Mouse (Mus musculus): ENCODE results near the gene Tsc22d3. TPM values are rescaled to one million over a fixed set of nuclear protein-coding genes. Genes with fewer than 3 reads are reported as not detected.

Gene Tsc22d3
- total and polyA plus RNA-seq, 2 experiments from 2014 or later: 172 to 240 TPM

GRCm38 (mm10) chrX:140591176-140591575 lies 9.3 kb downstream of the Tsc22d3 start:
- no peaks in the 10 kb centered on the region; the same call in 1 of the 2 replicates for H3K36me3 ChIP-seq (replicated peaks; ENCODE audit: control insufficient read depth, insufficient read depth, low read length)
- ATAC-seq (ENCODE audit: insufficient read depth, low read depth) (no peak), DNase-seq (ENCODE audit: low spot score) (no peak)
- 76% methylated on average over 3 of the region's 3 CpGs for WGBS
- TF ChIP-seq EP300 (IDR thresholded peaks at IDR 0.05; ENCODE audit: low read depth) (no peak), CTCF (IDR thresholded peaks at IDR 0.05; ENCODE audit: low read depth) (no peak)
- no peaks in the 10 kb centered on the region; the same call in 1 of the 2 replicates for H3K27me3 ChIP-seq (ENCODE audit: control insufficient read depth, insufficient read depth, low read length)
- H3K4me3 ChIP-seq (ENCODE audit: low read depth, low read length): no peak overlapping the region
- no peak overlapping the region for H3K9ac ChIP-seq (replicated peaks; ENCODE audit: low read depth, low read length)
- H3K4me1 ChIP-seq (ENCODE audit: control insufficient read depth, insufficient read depth): no peaks in the 10 kb centered on the region
- H3K27ac ChIP-seq (ENCODE audit: low read depth): no peak overlapping the region
- H3K9me3 ChIP-seq (replicated peaks; ENCODE audit: control insufficient read depth, low read length): no peaks in the 10 kb centered on the region
- no peak overlapping the region for H3K4me2 ChIP-seq (ENCODE audit: low read depth, low read length)

GRCm38 (mm10) chrX:140590142-140590541 lies 10.3 kb downstream of the Tsc22d3 start:
- ATAC-seq (ENCODE audit: insufficient read depth, low read depth) (no peak), DNase-seq (ENCODE audit: low spot score) (no peak)
- no peaks in the 10 kb centered on the region for H3K4me1 ChIP-seq (ENCODE audit: control insufficient read depth, insufficient read depth)
- TF ChIP-seq CTCF (IDR thresholded peaks at IDR 0.05; ENCODE audit: low read depth) (no peak), EP300 (IDR thresholded peaks at IDR 0.05; ENCODE audit: low read depth) (no peak)
- 67% methylated on average over 2 of the region's 2 CpGs for WGBS
- no peaks in the 10 kb centered on the region; the same call in 1 of the 2 replicates for H3K27me3 ChIP-seq (ENCODE audit: control insufficient read depth, insufficient read depth, low read length)
- no peak overlapping the region for H3K4me2 ChIP-seq (ENCODE audit: low read depth, low read length)
- no peak overlapping the region for H3K9ac ChIP-seq (replicated peaks; ENCODE audit: low read depth, low read length)
- H3K36me3 ChIP-seq (replicated peaks; ENCODE audit: control insufficient read depth, insufficient read depth, low read length): no peaks in the 10 kb centered on the region; the same call in 1 of the 2 replicates
- no peak overlapping the region for H3K4me3 ChIP-seq (ENCODE audit: low read depth, low read length)
- no peak overlapping the region for H3K27ac ChIP-seq (ENCODE audit: low read depth)
- no peaks in the 10 kb centered on the region for H3K9me3 ChIP-seq (replicated peaks; ENCODE audit: control insufficient read depth, low read length)

- Histone ChIP-seq H3K4me1 (ENCODE audit: control insufficient read depth, insufficient read depth) (no peaks in the 10 kb centered on the region), H3K9ac (replicated peaks; ENCODE audit: low read depth, low read length) (no peak overlapping the region), H3K36me3 (replicated peaks; ENCODE audit: control insufficient read depth, insufficient read depth, low read length) (no peaks in the 10 kb centered on the region; the same call in 1 of the 2 replicates), H3K9me3 (replicated peaks; ENCODE audit: control insufficient read depth, low read length) (no peaks in the 10 kb centered on the region), H3K4me3 (ENCODE audit: low read depth, low read length) (no peak overlapping the region), H3K27ac (ENCODE audit: low read depth) (no peak overlapping the region), H3K27me3 (ENCODE audit: control insufficient read depth, insufficient read depth, low read length) (no peaks in the 10 kb centered on the region; the same call in 1 of the 2 replicates), H3K4me2 (ENCODE audit: low read depth, low read length) (no peak overlapping the region)
- 62% methylated on average over 4 of the region's 4 CpGs for WGBS
- TF ChIP-seq EP300 (IDR thresholded peaks at IDR 0.05; ENCODE audit: low read depth): no peak
- TF ChIP-seq CTCF (IDR thresholded peaks at IDR 0.05; ENCODE audit: low read depth): no peak
- no peak for ATAC-seq (ENCODE audit: insufficient read depth, low read depth)
- no peak for DNase-seq (ENCODE audit: low spot score)
Observed at GRCm38 (mm10) chrX:140589194-140589751, 11.2 kb downstream of the Tsc22d3 start.

GRCm38 (mm10) chrX:140588534-140588933 lies 11.9 kb downstream of the Tsc22d3 start:
- DNase-seq (ENCODE audit: low spot score): no peak
- H3K4me3 ChIP-seq (ENCODE audit: low read depth, low read length): no peak overlapping the region
- H3K9ac ChIP-seq (replicated peaks; ENCODE audit: low read depth, low read length): no peak overlapping the region
- no peak overlapping the region for H3K4me2 ChIP-seq (ENCODE audit: low read depth, low read length)
- no peaks in the 10 kb centered on the region; the same call in 1 of the 2 replicates for H3K36me3 ChIP-seq (replicated peaks; ENCODE audit: control insufficient read depth, insufficient read depth, low read length)
- no peak overlapping the region for H3K27ac ChIP-seq (ENCODE audit: low read depth)
- TF ChIP-seq EP300 (IDR thresholded peaks at IDR 0.05; ENCODE audit: low read depth) (no peak), CTCF (IDR thresholded peaks at IDR 0.05; ENCODE audit: low read depth) (no peak)
- 74% methylated on average over 5 of the region's 5 CpGs for WGBS
- H3K9me3 ChIP-seq (replicated peaks; ENCODE audit: control insufficient read depth, low read length): no peaks in the 10 kb centered on the region
- no peaks in the 10 kb centered on the region for H3K4me1 ChIP-seq (ENCODE audit: control insufficient read depth, insufficient read depth)
- ATAC-seq (ENCODE audit: insufficient read depth, low read depth): no peak
- H3K27me3 ChIP-seq (ENCODE audit: control insufficient read depth, insufficient read depth, low read length): no peaks in the 10 kb centered on the region; the same call in 1 of the 2 replicates

GRCm38 (mm10) chrX:140580416-140580815 lies 20.0 kb downstream of the Tsc22d3 start:
- TF ChIP-seq CTCF (IDR thresholded peaks at IDR 0.05; ENCODE audit: low read depth) (no peak), EP300 (IDR thresholded peaks at IDR 0.05; ENCODE audit: low read depth) (peak; percentile 37; the same call in 1 of the 2 replicates)
- ATAC-seq (ENCODE audit: insufficient read depth, low read depth) (no peak; the same call in 1 of the 2 replicates), DNase-seq (ENCODE audit: low spot score) (no peak)
- 28% methylated on average over 3 of the region's 3 CpGs for WGBS
- Histone ChIP-seq H3K36me3 (replicated peaks; ENCODE audit: control insufficient read depth, insufficient read depth, low read length) (no peaks in the 10 kb centered on the region), H3K27me3 (ENCODE audit: control insufficient read depth, insufficient read depth, low read length) (no peaks in the 10 kb centered on the region), H3K4me3 (ENCODE audit: low read depth, low read length) (no peak overlapping the region), H3K27ac (ENCODE audit: low read depth) (peak overlapping the region; percentile 53; the same call in 1 of the 2 replicates), H3K4me1 (ENCODE audit: control insufficient read depth, insufficient read depth) (0 out of 2 replicates have a peak, but pooled peaks cover 3% of the 10 kb centered on the region), H3K9me3 (replicated peaks; ENCODE audit: control insufficient read depth, low read length) (no peaks in the 10 kb centered on the region), H3K9ac (replicated peaks; ENCODE audit: low read depth, low read length) (no peak overlapping the region), H3K4me2 (ENCODE audit: low read depth, low read length) (no peak overlapping the region)

GRCm38 (mm10) chrX:140575636-140576035 lies 24.8 kb downstream of the Tsc22d3 start:
- Histone ChIP-seq H3K27ac (ENCODE audit: low read depth) (peak overlapping the region; percentile 30; the same call in 1 of the 2 replicates), H3K27me3 (ENCODE audit: control insufficient read depth, insufficient read depth, low read length) (no peaks in the 10 kb centered on the region), H3K36me3 (replicated peaks; ENCODE audit: control insufficient read depth, insufficient read depth, low read length) (no peaks in the 10 kb centered on the region), H3K9ac (replicated peaks; ENCODE audit: low read depth, low read length) (no peak overlapping the region), H3K4me1 (ENCODE audit: control insufficient read depth, insufficient read depth) (no peaks in the 10 kb centered on the region), H3K4me3 (ENCODE audit: low read depth, low read length) (no peak overlapping the region), H3K4me2 (ENCODE audit: low read depth, low read length) (no peak overlapping the region), H3K9me3 (replicated peaks; ENCODE audit: control insufficient read depth, low read length) (no peaks in the 10 kb centered on the region)
- DNase-seq (ENCODE audit: low spot score): no peak
- 58% methylated on average over 3 of the region's 3 CpGs for WGBS
- no peak for TF ChIP-seq EP300 (IDR thresholded peaks at IDR 0.05; ENCODE audit: low read depth)
- no peak for TF ChIP-seq CTCF (IDR thresholded peaks at IDR 0.05; ENCODE audit: low read depth)
- no peak for ATAC-seq (ENCODE audit: insufficient read depth, low read depth)

Data from heart, postnatal 0 days (tissue).